In the genomic region with DNA sequence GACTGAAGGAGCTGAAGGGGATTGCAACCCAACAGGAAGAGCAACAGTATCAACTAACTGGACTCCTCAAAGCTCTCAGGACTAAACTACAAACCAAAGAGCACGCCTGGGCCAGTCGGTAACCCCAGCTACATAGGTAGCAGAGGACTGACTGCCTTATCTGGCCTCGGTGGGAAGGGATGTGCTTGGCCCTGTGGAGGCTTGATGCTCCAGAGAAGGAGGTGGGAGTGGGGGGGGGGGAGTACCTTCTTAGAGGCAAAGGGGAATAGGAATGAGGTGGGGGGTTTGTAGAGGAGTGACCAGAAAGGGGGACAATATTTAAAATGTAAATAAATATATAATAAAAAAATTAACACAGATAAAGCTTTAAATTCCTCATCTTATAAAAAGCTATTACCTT, we compare ENCODE assay signal across 19 mouse cellular contexts.
DNase-seq lines count a peak whose midpoint lies in the region; ATAC-seq and TF ChIP-seq lines count a peak whose summit lies in the region.
"Had no signal": no experiment of that assay in that cellular context is flagged by ENCODE, and none has a peak within 500 bp of the region (broad histone marks: within the 10 kb centered on the region; RNA-seq: fewer than 3 reads in every experiment).

No protein-coding gene starts in this region.

- H3K9ac ChIP-seq in midbrain, embryonic 11.5 days (ENCODE audit: low read length): no peak overlapping the region
- no peak overlapping the region for H3K9ac ChIP-seq in midbrain, postnatal 0 days (replicated peaks; ENCODE audit: low read length, poor library complexity, severe bottlenecking)

- no peak overlapping the region for H3K4me3 ChIP-seq in midbrain, embryonic 11.5 days (ENCODE audit: low read depth, low read length)
- no peak overlapping the region for H3K4me3 ChIP-seq in midbrain, postnatal 0 days (ENCODE audit: low read depth, low read length)

- no peak overlapping the region for H3K4me2 ChIP-seq in midbrain, embryonic 11.5 days
- H3K4me2 ChIP-seq in midbrain, postnatal 0 days (ENCODE audit: low read depth, low read length, poor library complexity, severe bottlenecking): no peak overlapping the region

- intact Hi-C loops in heart, postnatal 14 days (cut with DNase I): no loop called here

- no peak for ATAC-seq in midbrain, embryonic 11.5 days (ENCODE audit: low FRiP score)
- ATAC-seq in midbrain, postnatal 0 days (ENCODE audit: low FRiP score): no peak
- ATAC-seq: activated CD4-positive, CD25-positive, alpha-beta regulatory T cell, adult 4 months; CD4-positive, CD25-positive, alpha-beta regulatory T cell, adult 4 months; Patski had no signal

- no peak overlapping the region for H3K27ac ChIP-seq in midbrain, embryonic 11.5 days (ENCODE audit: low read depth, low read length)
- no peak overlapping the region for H3K27ac ChIP-seq in midbrain, postnatal 0 days (ENCODE audit: low read depth, low read length)

- H3K9me3 ChIP-seq in midbrain, embryonic 11.5 days (ENCODE audit: control insufficient read depth, low read length): no peaks in the 10 kb centered on the region
- no peaks in the 10 kb centered on the region for H3K9me3 ChIP-seq in midbrain, postnatal 0 days (ENCODE audit: low read length)
- H3K9me3 ChIP-seq: G1E had no signal

- TF ChIP-seq CTCF in midbrain, postnatal 0 days (IDR thresholded peaks at IDR 0.05): no peak

- no peaks in the 10 kb centered on the region for H3K4me1 ChIP-seq in midbrain, embryonic 11.5 days (ENCODE audit: control insufficient read depth, insufficient read depth, low read length)
- no peaks in the 10 kb centered on the region for H3K4me1 ChIP-seq in midbrain, postnatal 0 days (ENCODE audit: insufficient read depth, low read length)

- WGBS in midbrain, embryonic 11.5 days: 87% methylated on average over 3 of the region's 3 CpGs
- WGBS in midbrain, postnatal 0 days: 89% methylated on average over 3 of the region's 3 CpGs

- DNase-seq in heart, adult 11 months: peak; percentile 53
- DNase-seq in heart, postnatal 14 days: no peak
- peak; percentile 62 for DNase-seq in midbrain, embryonic 11.5 days (ENCODE audit: low spot score, missing footprints)
- DNase-seq in midbrain, postnatal 0 days (ENCODE audit: low spot score): no peak
- DNase-seq: adrenal gland, adult 2 months; adrenal gland, adult 8-10 months; adrenal gland, postnatal 10 days; adrenal gland, postnatal 14 days; adrenal gland, postnatal 25 days; adrenal gland, postnatal 36 days; B cell, adult 2 months; cerebellum, adult 11 months; cerebellum, adult 11-12 months; cerebellum, adult 18-20 months had no signal

- H3K36me3 ChIP-seq in midbrain, embryonic 11.5 days (ENCODE audit: control insufficient read depth, insufficient read depth, low read length): no peaks in the 10 kb centered on the region
- 0 out of 2 replicates have a peak, but pooled peaks cover 4% of the 10 kb centered on the region for H3K36me3 ChIP-seq in midbrain, postnatal 0 days (ENCODE audit: insufficient read depth, low read length)

- H3K27me3 ChIP-seq in midbrain, embryonic 11.5 days (ENCODE audit: control insufficient read depth, insufficient read depth, low read length): no peaks in the 10 kb centered on the region
- no peaks in the 10 kb centered on the region for H3K27me3 ChIP-seq in midbrain, postnatal 0 days (ENCODE audit: insufficient read depth, low read length)
- H3K27me3 ChIP-seq: CH12.LX, Patski had no signal

Comparison
In these comparisons a context has a peak if more than half of its experiments do, and no peak if none do; other contexts are left out.
1. DNase-seq: peak in heart, adult 11 months (single experiment) and midbrain, embryonic 11.5 days (single experiment); none in heart, postnatal 14 days (0 of 2) and midbrain, postnatal 0 days (single experiment).